Mouse (Mus musculus): ENCODE measurements at regions not wholly inside any gene's neighbourhood (a gene's known extent, or its start where the extent isn't known, plus 50 kb on each side); places are given as distances from the start of the nearest gene placed in this dataset.

DNA sequence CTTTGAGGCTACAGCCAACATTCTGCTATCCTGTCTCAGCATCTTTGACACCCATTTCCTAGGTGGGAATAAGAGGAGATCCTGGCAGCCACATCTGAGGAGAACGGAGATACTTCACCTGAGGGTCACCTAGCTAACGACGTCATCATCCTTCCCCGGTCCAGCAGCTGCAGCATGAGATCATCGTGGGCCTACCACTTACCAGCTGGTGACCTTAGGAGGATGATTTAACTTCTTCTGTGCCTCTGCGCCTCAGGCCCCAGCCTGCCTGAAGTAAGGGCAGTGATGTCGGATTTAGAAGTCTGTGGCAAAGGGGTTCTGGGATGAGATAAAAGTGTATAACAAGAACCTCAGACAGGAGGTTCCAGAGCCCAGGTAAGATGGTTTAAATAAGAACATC is 391.3 kb upstream of the Spred2 start:
- 72% methylated on average over 7 of the region's 7 CpGs for WGBS

DNA sequence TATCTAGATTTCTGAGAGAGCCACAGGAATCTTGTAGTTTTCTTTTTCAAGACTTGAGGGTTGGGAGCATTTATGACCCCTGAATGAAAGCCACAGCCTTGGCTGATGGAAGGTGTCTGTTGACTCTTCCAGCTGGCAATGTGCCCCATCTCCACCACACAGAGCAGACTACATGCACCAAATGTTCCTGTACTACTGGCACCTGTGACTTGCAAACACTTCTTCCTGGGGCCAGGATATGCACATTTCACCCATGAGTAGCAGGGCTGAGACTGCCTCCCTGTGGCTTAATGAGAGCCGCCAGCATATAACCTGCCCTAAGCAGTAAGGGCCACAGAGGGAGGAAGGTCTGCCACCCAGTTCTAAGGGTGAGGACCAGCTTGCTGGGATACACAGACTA is 390.5 kb upstream of the Spred2 start:
- Histone ChIP-seq H3K36me3 (no peaks in the 10 kb centered on the region), H3K4me2 (no peak overlapping the region), H3K9ac (no peak overlapping the region), H3K27me3 (no peaks in the 10 kb centered on the region), H3K9me3 (no peaks in the 10 kb centered on the region), H3K4me1 (replicated peaks) (peaks cover 32% of the 10 kb centered on the region), H3K27ac (no peak overlapping the region), H3K4me3 (no peak overlapping the region)
- no peak for ATAC-seq (ENCODE audit: low FRiP score)
- 81% methylated on average over 1 of the region's 1 CpGs for WGBS

More for the DNA sequence above, 391.3 kb upstream of the Spred2 start:
- no peaks in the 10 kb centered on the region for H3K27me3 ChIP-seq
- H3K4me2 ChIP-seq, result no peak overlapping the region
- no peak overlapping the region for H3K4me3 ChIP-seq
- no peak overlapping the region for H3K27ac ChIP-seq
- H3K36me3 ChIP-seq, result no peaks in the 10 kb centered on the region
- no peaks in the 10 kb centered on the region for H3K9me3 ChIP-seq
- ATAC-seq (ENCODE audit: low FRiP score), result no peak
- H3K4me1 ChIP-seq (replicated peaks), result peaks cover 33% of the 10 kb centered on the region
- no peak overlapping the region for H3K9ac ChIP-seq

DNA sequence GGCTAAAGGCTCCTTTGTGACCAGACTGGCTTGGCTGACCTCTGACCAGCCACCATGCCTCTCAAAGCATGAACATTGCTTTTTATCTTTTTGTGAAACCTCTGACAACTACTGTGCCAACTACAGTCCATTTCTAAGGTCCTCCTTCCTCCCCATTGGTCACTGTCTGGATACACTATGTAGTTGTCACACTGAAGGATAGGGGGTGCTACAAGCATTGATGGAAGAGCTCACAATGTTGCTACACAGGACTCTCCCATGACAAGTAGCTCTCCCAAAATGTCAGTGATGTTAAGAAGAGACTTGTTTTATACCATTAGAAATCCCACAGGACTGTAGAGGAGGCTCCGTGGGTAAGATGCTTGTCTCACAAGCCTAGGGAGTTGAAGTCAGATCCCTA is 389.0 kb upstream of the Spred2 start:
- no peak overlapping the region for H3K4me2 ChIP-seq
- H3K4me1 ChIP-seq (replicated peaks), result peaks cover 19% of the 10 kb centered on the region
- WGBS, result 73% methylated on average over 1 of the region's 1 CpGs
- H3K9ac ChIP-seq, result no peak overlapping the region
- no peaks in the 10 kb centered on the region for H3K9me3 ChIP-seq
- no peaks in the 10 kb centered on the region for H3K36me3 ChIP-seq
- no peak for ATAC-seq (ENCODE audit: low FRiP score)
- H3K4me3 ChIP-seq, result no peak overlapping the region
- no peak overlapping the region for H3K27ac ChIP-seq
- no peaks in the 10 kb centered on the region for H3K27me3 ChIP-seq

DNA sequence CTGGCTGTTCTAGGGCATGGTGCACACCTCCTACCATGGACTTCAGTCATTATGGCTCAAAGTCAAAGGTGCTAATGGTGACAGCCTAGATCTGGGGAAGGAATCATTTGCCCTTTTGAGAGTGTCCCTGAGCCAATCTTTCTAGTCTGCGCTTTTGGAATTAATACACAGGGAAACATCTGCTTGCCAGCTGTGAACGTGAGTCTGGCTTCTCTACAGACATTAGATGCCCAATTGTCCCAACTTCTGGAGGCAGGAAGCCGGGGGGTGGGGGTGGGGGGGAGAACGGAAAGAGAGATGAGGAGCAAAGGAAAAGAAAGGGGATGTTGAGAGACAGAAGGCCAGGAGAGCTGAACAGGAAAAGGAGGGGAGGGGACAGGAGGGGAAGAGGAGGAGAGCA is 377.9 kb upstream of the Spred2 start:
- Histone ChIP-seq H3K4me2 (no peak overlapping the region), H3K36me3 (no peaks in the 10 kb centered on the region), H3K27ac (no peak overlapping the region), H3K9ac (no peak overlapping the region), H3K4me1 (replicated peaks) (no peaks in the 10 kb centered on the region), H3K27me3 (no peaks in the 10 kb centered on the region), H3K4me3 (no peak overlapping the region), H3K9me3 (no peaks in the 10 kb centered on the region)
- ATAC-seq (ENCODE audit: low FRiP score), result no peak
- WGBS, result 75% methylated on average over 4 of the region's 4 CpGs

DNA sequence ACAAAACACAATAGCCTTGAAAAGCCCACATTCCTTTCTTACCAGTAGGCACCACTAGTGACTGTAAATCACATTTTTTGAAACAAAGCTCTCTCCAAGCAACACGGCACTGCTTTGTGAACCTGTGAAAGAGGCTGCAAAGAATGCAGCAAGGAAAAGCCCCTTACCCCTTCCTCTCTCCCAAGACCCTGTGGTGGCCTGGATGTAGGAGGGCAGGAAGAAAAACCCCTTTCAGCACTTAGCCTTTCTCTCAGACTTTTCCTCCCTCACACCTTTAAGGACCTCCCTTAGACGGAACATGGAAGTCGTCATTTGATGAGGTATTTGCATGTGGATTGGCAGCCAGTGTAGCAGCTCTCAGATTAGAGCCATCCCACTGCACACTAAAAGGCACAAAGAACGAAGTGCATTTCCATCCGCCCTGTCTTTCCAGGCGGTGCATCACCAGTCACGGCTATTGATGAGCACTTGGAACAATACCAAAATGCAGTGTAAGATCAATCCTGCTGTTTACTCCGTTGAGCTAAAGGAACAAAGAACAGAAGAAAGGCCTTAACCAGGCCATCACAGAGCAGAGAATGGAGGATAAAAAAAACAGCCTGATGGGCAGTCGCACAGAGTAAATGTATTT is 369.7 kb upstream of the Spred2 start:
- Histone ChIP-seq H3K4me2 (peak overlapping the region; percentile 3; the same call in 1 of the 2 replicates), H3K36me3 (no peaks in the 10 kb centered on the region), H3K9ac (0 out of 2 replicates have a peak overlapping the region, but pooled peaks have one; percentile 26), H3K4me3 (no peak overlapping the region), H3K9me3 (no peaks in the 10 kb centered on the region), H3K27me3 (no peaks in the 10 kb centered on the region), H3K4me1 (replicated peaks) (peaks cover 17% of the 10 kb centered on the region), H3K27ac (peak overlapping the region; percentile 69)
- 13% methylated on average over 9 of the region's 9 CpGs for WGBS
- peak; percentile 82 for ATAC-seq (ENCODE audit: low FRiP score)

DNA sequence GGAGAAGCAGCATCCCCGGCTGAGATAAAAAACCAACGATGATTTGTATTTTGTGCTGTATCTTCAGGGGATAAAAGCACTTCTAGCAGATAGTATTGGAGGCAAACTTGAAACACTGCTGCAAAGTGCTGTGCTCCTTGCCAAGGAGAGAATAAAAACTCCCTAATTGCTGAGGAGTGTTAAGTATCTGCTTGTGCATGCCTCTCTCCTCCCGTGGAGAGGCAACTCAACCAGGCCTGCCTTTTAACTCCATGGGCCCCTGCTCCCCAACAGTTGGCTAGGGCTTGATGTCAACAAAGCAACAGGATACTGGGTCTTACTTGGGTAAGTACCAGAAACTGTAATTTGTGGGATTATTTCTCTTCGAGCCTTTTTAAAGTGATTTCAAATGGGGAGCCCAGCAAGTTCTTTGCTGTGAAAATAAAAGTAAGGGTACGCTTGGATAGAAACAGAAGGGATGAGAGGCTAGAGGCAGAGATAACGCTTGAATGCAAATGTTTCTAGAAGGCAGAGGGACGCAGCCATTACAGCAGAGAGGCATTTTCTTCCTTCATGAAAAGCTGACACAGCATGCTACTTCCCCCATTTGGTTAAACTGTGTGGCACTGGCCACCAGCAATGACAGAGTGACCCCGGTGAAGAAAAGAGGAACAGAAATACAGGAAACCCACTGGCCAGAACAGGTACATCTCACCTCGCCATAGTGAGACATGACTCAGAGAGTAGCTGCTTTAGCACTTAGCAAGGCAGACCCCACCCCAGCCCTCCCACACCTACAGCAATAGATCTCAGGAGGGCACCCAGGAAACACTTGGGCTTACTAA is 369.0 kb upstream of the Spred2 start:
- 24% methylated on average over 9 of the region's 9 CpGs for WGBS
- Histone ChIP-seq H3K9ac (no peak overlapping the region), H3K9me3 (no peaks in the 10 kb centered on the region), H3K27me3 (no peaks in the 10 kb centered on the region), H3K4me1 (replicated peaks) (peaks cover 17% of the 10 kb centered on the region), H3K4me2 (peak overlapping the region; percentile 3; the same call in 1 of the 2 replicates), H3K36me3 (no peaks in the 10 kb centered on the region), H3K4me3 (no peak overlapping the region), H3K27ac (peak overlapping the region; percentile 69)
- peak; percentile 73 for ATAC-seq (ENCODE audit: low FRiP score)

DNA sequence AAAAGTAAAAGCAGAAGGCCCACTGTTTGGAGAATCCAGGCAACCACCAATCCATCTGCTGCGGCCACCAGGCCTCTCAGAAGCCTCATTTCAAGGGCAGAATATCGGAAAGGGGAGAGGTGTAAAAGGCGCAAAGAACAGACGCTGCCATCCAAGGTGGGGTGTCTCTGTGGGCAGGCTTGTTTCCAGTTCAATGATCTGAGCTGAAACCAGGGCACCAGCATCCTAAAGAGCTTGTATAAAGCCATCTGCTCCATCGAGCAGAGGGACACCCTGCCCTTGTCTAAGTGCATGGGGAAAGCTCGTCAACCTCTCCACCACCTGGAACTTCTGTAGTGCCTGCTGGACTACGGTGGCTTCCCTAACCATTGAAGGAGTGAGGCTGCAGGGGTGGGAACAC is 363.7 kb upstream of the Spred2 start:
- no peak overlapping the region for H3K4me3 ChIP-seq
- H3K4me2 ChIP-seq, result no peak overlapping the region
- 78% methylated on average over 7 of the region's 7 CpGs for WGBS
- no peaks in the 10 kb centered on the region for H3K9me3 ChIP-seq
- H3K4me1 ChIP-seq (replicated peaks), result peaks cover 4% of the 10 kb centered on the region
- no peak overlapping the region for H3K27ac ChIP-seq
- H3K36me3 ChIP-seq, result no peaks in the 10 kb centered on the region
- H3K27me3 ChIP-seq, result no peaks in the 10 kb centered on the region
- ATAC-seq (ENCODE audit: low FRiP score), result no peak
- H3K9ac ChIP-seq, result no peak overlapping the region

DNA sequence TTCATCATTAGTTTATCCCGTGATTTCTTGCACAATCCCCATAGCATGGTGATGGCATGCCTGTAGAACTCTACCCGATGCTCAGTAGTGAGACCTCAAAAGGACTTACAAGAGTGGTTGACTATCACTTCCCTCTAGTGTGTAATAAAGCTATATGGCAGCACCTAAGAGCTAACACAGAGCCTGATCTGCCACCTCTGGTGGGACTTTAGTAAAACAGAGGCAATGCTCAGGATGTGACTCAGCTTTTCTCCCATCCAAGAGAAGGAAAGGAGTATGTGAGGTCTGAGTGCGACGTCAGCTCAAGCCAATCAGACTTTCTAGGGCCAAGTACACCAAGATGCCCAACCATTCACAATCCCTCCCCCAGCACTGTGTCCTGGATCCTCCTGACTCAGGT is 361.5 kb upstream of the Spred2 start:
- Histone ChIP-seq H3K27me3 (no peaks in the 10 kb centered on the region), H3K9ac (no peak overlapping the region), H3K27ac (no peak overlapping the region), H3K9me3 (no peaks in the 10 kb centered on the region), H3K36me3 (no peaks in the 10 kb centered on the region), H3K4me3 (no peak overlapping the region), H3K4me2 (no peak overlapping the region), H3K4me1 (replicated peaks) (no peaks in the 10 kb centered on the region)
- 93% methylated on average over 4 of the region's 4 CpGs for WGBS
- ATAC-seq (ENCODE audit: low FRiP score), result no peak

DNA sequence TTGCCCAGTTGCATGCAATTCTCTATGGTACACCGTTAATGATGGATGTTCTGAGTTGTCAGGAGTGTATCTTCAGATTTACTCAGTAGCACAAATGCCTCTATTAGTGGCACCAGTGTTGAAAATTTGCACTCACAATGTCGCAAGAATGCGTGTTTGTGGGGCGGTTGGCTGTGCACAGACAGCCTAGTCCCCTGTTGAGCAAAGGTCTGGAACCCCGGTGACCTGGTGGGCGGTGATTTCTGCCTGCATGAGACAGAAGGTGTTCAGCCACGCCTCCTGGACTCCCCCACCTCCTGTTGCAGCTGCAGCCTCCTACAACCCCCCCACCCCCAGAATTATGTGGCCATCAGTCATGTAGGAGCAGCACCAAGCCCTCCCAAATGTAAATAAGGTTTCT is 338.9 kb upstream of the Spred2 start:
- Histone ChIP-seq H3K36me3 (no peaks in the 10 kb centered on the region), H3K27ac (no peak overlapping the region), H3K4me2 (no peak overlapping the region), H3K4me3 (no peak overlapping the region), H3K27me3 (no peaks in the 10 kb centered on the region), H3K4me1 (replicated peaks) (no peaks in the 10 kb centered on the region), H3K9ac (no peak overlapping the region), H3K9me3 (no peaks in the 10 kb centered on the region)
- no peak for ATAC-seq (ENCODE audit: low FRiP score)
- whole genome bisulfite sequencing, result 69% methylated on average over 7 of the region's 7 CpGs

DNA sequence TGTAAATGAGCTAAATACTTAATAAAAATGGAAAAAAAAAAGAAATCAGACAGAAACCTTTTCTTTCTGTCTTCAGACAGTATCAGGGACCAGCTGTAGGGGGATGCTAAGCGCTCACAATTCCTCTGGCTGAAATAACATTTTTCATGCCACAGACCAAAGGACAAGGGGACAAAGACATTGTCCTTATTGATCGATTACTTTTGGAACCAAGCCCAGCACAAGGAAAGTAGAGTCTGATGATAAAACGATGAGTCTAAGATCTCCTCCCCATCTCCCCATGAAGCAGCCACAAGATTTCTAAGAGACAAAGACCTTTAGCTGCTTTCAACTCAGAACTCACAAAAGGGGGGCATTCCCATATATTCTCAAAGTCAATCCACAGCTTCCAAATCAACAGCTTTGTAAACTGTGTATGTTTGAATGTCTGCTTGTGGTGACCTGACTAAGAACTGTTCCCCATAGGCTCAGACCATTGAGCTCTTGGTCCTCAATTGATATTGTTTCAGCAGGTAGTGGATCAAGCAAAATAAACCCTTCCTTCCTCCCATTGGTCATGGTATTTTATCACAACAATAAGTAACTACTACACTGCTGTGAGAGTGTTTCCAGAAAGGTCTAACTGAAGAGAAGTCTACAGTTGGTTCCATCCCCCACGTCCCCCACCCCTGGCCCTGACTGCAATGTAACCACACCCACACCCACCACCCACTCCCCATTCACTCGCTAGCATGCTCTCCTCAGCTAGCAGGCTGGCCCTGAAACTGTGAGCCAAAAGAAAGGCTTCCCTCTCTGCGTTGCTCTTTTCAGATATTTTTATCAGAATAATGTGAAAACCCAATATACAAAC is 331.4 kb upstream of the Spred2 start:
- Histone ChIP-seq H3K4me1 (replicated peaks) (peaks cover 8% of the 10 kb centered on the region), H3K36me3 (no peaks in the 10 kb centered on the region), H3K4me2 (no peak overlapping the region), H3K27me3 (no peaks in the 10 kb centered on the region), H3K9ac (no peak overlapping the region), H3K27ac (peak overlapping the region; percentile 26; the same call in 1 of the 2 replicates), H3K9me3 (no peaks in the 10 kb centered on the region), H3K4me3 (no peak overlapping the region)
- WGBS, result 46% methylated on average over 6 of the region's 6 CpGs
- ATAC-seq (ENCODE audit: low FRiP score), result peak; percentile 52

DNA sequence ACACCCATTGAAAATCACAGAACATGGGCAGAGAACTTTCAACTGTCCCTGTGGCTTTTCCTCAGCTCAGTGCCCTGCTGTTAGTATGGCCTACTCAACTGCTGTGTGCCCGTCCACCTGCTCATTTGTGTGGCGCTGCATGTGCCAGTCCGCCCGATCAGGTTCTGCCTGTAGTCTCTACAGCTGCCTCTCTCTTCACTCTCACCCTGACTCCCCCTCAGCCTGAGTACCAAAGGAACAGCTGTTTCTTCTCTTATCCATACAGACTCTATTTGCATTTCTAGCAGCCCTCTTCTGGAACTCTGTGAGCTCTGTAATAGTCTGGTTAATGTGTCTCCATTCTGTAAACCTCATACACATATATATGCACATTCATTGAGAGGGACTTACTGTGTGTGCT is 329.1 kb upstream of the Spred2 start:
- no peak for ATAC-seq (ENCODE audit: low FRiP score)
- Histone ChIP-seq H3K36me3 (no peaks in the 10 kb centered on the region), H3K4me3 (no peak overlapping the region), H3K9me3 (no peaks in the 10 kb centered on the region), H3K4me1 (replicated peaks) (peaks cover 14% of the 10 kb centered on the region), H3K27me3 (no peaks in the 10 kb centered on the region), H3K9ac (no peak overlapping the region), H3K27ac (no peak overlapping the region), H3K4me2 (no peak overlapping the region)
- 74% methylated on average over 4 of the region's 4 CpGs for WGBS

DNA sequence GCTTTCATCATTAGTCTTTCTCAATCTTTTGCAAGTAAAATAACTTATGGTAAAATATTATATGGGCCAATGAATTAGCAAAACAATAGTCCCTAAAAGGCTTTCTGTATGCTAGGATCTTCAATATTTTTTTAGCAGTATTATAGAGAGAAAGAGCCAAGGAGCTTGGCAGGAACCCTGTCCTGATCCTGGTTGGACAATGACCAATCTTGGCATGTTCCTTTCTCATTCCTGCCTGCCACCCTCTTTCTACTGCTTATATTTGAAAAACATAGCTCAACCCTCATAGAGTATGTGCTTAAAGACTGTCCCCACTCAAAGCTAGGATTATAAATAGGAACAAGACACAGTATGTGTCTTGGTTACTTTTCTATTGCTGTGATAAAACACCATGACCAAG is 327.8 kb upstream of the Spred2 start:
- H3K4me3 ChIP-seq, result no peak overlapping the region
- ATAC-seq (ENCODE audit: low FRiP score), result no peak
- no peaks in the 10 kb centered on the region for H3K9me3 ChIP-seq
- peaks cover 14% of the 10 kb centered on the region for H3K4me1 ChIP-seq (replicated peaks)
- H3K36me3 ChIP-seq, result no peaks in the 10 kb centered on the region
- H3K9ac ChIP-seq, result no peak overlapping the region
- H3K4me2 ChIP-seq, result no peak overlapping the region
- no peak overlapping the region for H3K27ac ChIP-seq
- no peaks in the 10 kb centered on the region for H3K27me3 ChIP-seq
